Mouse (Mus musculus) C2C12 (cell line): ENCODE measurements around the gene Zbtb45. TPM values are rescaled to one million over a fixed set of nuclear protein-coding genes. Genes with fewer than 3 reads are reported as not detected.

Source experiments
- H3K27me3 ChIP-seq: one replicate; pipeline ENCODE4 v1.6.1; 2011; ENCODE audit not compliant: control insufficient read depth, insufficient read depth, insufficient read length
- H3K36me3 ChIP-seq: one replicate; pipeline ENCODE4 v1.6.1; 2011; ENCODE audit not compliant: control insufficient read depth, insufficient read depth
- H3K4me3 ChIP-seq: one replicate; pipeline ENCODE4 v1.5.1; 2011; ENCODE audit warnings: mild to moderate bottlenecking, control low read depth; ENCODE audit not compliant: poor library complexity, insufficient read depth, severe bottlenecking
- H3K79me2 ChIP-seq: one replicate; pipeline ENCODE4 v1.6.1; 2011; ENCODE audit not compliant: control insufficient read depth, insufficient read depth
- H3K79me3 ChIP-seq: one replicate; pipeline ENCODE4 v1.6.1; 2011; ENCODE audit warnings: low read depth, control low read depth
- H3ac ChIP-seq: one replicate; pipeline ENCODE3; 2011; ENCODE audit warnings: low read depth; ENCODE audit not compliant: control insufficient read depth, insufficient read length
- CEBPB ChIP-seq: IDR thresholded peaks from one replicate; pipeline ENCODE4 v1.6.1; 2011; ENCODE audit warnings: low read depth, mild to moderate bottlenecking, control low read depth, moderate library complexity
- CTCF ChIP-seq: IDR thresholded peaks from one replicate; pipeline ENCODE4 v1.5.1; 2011; ENCODE audit not compliant: control insufficient read depth, insufficient read depth, insufficient read length
- FOSL1 ChIP-seq: IDR thresholded peaks from one replicate; pipeline ENCODE4 v1.8.0; 2011; ENCODE audit warnings: mild to moderate bottlenecking, low read length; ENCODE audit not compliant: poor library complexity, insufficient read depth, severe bottlenecking
- MAX ChIP-seq: IDR thresholded peaks from one replicate; pipeline ENCODE4 v1.6.1; 2011; ENCODE audit warnings: mild to moderate bottlenecking, control low read depth
- MYOD1 ChIP-seq: IDR thresholded peaks from one replicate; pipeline ENCODE4 v1.6.1; 2011; ENCODE audit warnings: low read depth; ENCODE audit not compliant: control insufficient read depth, insufficient read length
- MYOG ChIP-seq: IDR thresholded peaks from one replicate; pipeline ENCODE4 v1.6.1; 2011; ENCODE audit not compliant: control insufficient read depth, insufficient read length; ENCODE audit errors: extremely low read depth
- USF1 ChIP-seq: IDR thresholded peaks from one replicate; pipeline ENCODE4 v1.6.1; 2011; ENCODE audit warnings: low read depth, mild to moderate bottlenecking, control low read depth, moderate library complexity
- polyA plus RNA-seq: library from polyadenylated mRNA; unstranded; fragments of >200 nt; fragmentation: generic; extraction: Trizol; gene quantifications from one replicate; pipeline ENCODE4 v1.2.1, GENCODE M21; 2012; ENCODE audit warnings: missing spikeins

Gene Zbtb45
- polyA plus RNA-seq, 1 experiment: 19.4 TPM

DNA sequence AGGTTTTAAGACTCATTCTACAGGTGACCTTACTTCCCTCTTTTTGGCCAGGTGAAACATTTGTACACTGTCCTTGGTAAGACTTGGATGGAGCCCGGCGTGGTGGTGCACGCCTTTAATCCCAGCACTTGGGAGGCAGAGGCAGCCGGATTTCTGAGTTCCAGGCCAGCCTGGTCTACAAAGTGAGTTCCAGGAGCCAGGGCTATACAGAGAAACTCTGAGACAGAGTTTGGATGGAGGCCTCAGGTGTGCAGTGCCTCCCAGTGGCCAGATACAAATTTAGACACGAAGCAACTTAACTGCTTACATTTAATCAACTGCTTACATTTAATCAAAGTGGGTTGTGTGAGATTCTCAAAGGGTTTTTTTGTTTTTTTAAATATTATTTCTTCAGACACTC, 21.2 kb upstream of the Zbtb45 start:
- H3K4me3 ChIP-seq: no peak overlapping the region
- TF ChIP-seq MAX (no peak), FOSL1 (no peak), MYOG (no peak), CTCF (no peak), CEBPB (no peak), MYOD1 (no peak), USF1 (no peak)
- no peaks in the 10 kb centered on the region for H3K27me3 ChIP-seq
- peaks cover 27% of the 10 kb centered on the region for H3K79me3 ChIP-seq
- no peak overlapping the region for H3ac ChIP-seq
- peaks cover 43% of the 10 kb centered on the region for H3K79me2 ChIP-seq
- H3K36me3 ChIP-seq: peaks cover 86% of the 10 kb centered on the region

DNA sequence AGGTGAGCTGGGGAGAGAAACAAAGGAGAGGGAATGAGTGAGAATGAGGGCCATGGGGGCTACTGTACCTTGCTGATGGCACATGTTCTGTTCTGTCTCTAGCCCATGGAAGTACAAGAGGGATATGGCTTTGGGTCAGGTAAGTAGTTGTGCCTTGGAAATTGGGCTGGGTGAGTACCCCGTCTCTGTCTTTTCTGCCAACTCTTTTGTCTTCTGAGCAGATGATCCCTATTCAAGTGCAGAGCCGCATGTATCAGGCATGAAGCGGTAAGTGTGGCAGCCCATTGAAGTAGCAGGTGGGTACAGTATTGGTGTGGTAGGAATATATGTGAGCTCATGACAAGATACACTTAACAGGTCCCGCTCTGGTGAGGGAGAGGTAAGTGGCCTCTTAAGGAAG, 19.2 kb upstream of the Zbtb45 start:
- TF ChIP-seq MYOG: no peak
- peaks cover 87% of the 10 kb centered on the region for H3K36me3 ChIP-seq
- no peaks in the 10 kb centered on the region for H3K27me3 ChIP-seq
- peaks cover 52% of the 10 kb centered on the region for H3K79me2 ChIP-seq
- no peak overlapping the region for H3K4me3 ChIP-seq
- no peak overlapping the region for H3ac ChIP-seq
- H3K79me3 ChIP-seq: peaks cover 35% of the 10 kb centered on the region

- Histone ChIP-seq H3ac (peak overlapping the region; percentile 88), H3K79me2 (peaks cover 52% of the 10 kb centered on the region), H3K79me3 (peaks cover 35% of the 10 kb centered on the region), H3K36me3 (peaks cover 56% of the 10 kb centered on the region), H3K4me3 (peak overlapping the region; percentile 80), H3K27me3 (no peaks in the 10 kb centered on the region)
- no peak for TF ChIP-seq CTCF
- no peak for TF ChIP-seq MYOG
- TF ChIP-seq FOSL1: no peak
- no peak for TF ChIP-seq USF1
- TF ChIP-seq CEBPB: no peak
- TF ChIP-seq MYOD1: no peak
- TF ChIP-seq MAX: no peak
These were observed 15.8 kb upstream of the Zbtb45 start for GRCm38 (mm10) chr7:13025511-13026112.

DNA sequence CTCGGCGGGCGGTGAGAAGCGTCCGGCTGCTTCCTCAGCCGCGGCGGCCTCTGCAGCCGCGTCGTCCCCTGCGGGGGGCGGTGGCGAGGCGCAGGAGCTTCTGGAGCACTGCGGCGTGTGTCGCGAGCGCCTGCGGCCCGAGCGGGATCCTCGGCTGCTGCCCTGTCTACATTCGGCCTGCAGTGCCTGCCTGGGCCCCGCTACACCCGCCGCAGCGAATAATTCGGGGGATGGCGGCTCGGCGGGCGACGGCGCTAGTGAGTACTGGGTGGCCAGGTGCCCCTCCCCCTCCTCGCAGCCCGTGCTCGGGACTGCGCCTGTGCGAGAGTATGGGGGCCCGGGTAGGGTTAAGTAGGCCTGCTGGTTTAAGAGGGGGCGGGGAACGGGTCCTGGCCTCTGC, 15.0 kb upstream of the Zbtb45 start:
- Histone ChIP-seq H3K79me2 (peaks cover 52% of the 10 kb centered on the region), H3K79me3 (peaks cover 34% of the 10 kb centered on the region), H3K36me3 (peaks cover 48% of the 10 kb centered on the region), H3K27me3 (no peaks in the 10 kb centered on the region), H3K4me3 (peak overlapping the region; percentile 80), H3ac (peak overlapping the region; percentile 88)
- TF ChIP-seq MYOD1 (no peak), USF1 (no peak), CTCF (peak; percentile 0), MYOG (no peak), MAX (no peak), FOSL1 (no peak), CEBPB (no peak)

DNA sequence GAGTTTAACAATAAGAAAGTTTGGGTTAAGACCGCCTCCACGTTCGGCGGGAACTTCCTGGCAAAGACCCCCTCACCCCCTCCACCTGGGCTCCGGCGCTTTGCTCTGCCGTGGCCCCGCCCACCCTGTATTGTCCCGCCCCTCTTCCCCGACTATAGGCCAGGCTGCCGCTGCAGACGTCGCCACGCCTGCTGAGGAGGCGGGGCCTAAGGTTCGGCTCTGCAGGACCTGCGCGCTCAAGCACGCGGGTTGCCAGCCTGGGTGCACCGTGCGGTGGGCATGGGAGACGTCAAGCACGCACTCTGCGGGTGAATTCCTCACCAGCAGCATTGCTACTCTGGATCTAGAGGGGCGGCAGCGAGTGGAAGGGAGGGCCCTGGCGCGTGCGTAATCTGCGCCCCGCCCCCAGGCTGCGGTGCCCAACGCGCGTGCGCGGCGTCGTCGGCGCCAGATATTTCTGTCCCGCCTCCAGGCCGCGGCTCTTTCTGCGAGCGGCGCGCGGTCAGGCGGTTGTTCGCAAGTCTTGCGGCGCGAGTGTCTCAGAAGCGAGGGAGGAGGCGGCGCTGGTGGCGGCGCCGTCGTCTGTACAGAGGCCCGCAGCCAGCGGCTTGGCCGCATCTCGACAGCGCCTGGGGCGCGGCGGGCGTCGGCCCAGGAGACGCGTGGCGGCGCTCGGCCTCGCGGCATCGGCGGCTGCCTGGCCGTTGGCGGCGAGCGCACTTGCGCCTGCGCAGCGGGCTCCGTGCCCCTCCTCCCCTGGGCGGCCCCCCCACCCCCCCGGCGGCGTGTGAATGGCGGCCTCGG, 14.3 kb upstream of the Zbtb45 start:
- no peak for TF ChIP-seq MYOD1
- no peak for TF ChIP-seq CEBPB
- TF ChIP-seq CTCF: peak; percentile 45
- TF ChIP-seq MAX: peak; percentile 35
- TF ChIP-seq MYOG: no peak
- no peak for TF ChIP-seq FOSL1
- no peak for TF ChIP-seq USF1
- peaks cover 34% of the 10 kb centered on the region for H3K79me3 ChIP-seq
- H3K36me3 ChIP-seq: peaks cover 41% of the 10 kb centered on the region
- peak overlapping the region; percentile 80 for H3K4me3 ChIP-seq
- H3K27me3 ChIP-seq: no peaks in the 10 kb centered on the region
- H3K79me2 ChIP-seq: peaks cover 45% of the 10 kb centered on the region
- peak overlapping the region; percentile 88 for H3ac ChIP-seq
